Mouse (Mus musculus) embryonic facial prominence, embryonic 11.5 days (tissue): ENCODE measurements around the gene Cntnap2. TPM values are rescaled to one million over a fixed set of nuclear protein-coding genes. Genes with fewer than 3 reads are reported as not detected.

Experiments
- ATAC-seq: fragments of 200-750 bp; cut with Nextera tagmentation; replicated peaks from 2 replicates; pipeline ENCODE4 v1.8.0; 2017; ENCODE audit warnings: low read depth; ENCODE audit not compliant: insufficient number of reproducible peaks, low FRiP score, low TSS enrichment
- DNase-seq: peaks from one replicate; pipeline ENCODE4 v3.0.0-alpha.2; 2015; ENCODE audit warnings: low spot score
- H3K27ac ChIP-seq: fragments of 300-500 bp; sonication (generic); replicated peaks from 2 replicates; pipeline ENCODE4 v1.5.1; 2014; ENCODE audit warnings: mild to moderate bottlenecking, low read depth, low read length, control low read depth
- H3K27me3 ChIP-seq: fragments of 300-500 bp; sonication (generic); 2 replicates; pipeline ENCODE4 v1.6.1; 2014; ENCODE audit warnings: mild to moderate bottlenecking, low read length, moderate library complexity, mixed read lengths; ENCODE audit not compliant: control insufficient read depth, insufficient read depth
- H3K36me3 ChIP-seq: fragments of 300-500 bp; sonication (generic); replicated peaks from 2 replicates; pipeline ENCODE4 v1.6.1; 2014; ENCODE audit warnings: low read depth, mild to moderate bottlenecking, low read length, moderate library complexity, mixed read lengths; ENCODE audit not compliant: control insufficient read depth, insufficient read depth
- H3K4me1 ChIP-seq: fragments of 300-500 bp; sonication (generic); 2 replicates; pipeline ENCODE4 v1.6.1; 2014; ENCODE audit warnings: low read length, mixed read lengths; ENCODE audit not compliant: control insufficient read depth, insufficient read depth
- H3K4me2 ChIP-seq: fragments of 300-500 bp; sonication (generic); 2 replicates; pipeline ENCODE4 v1.6.1; 2014; ENCODE audit warnings: low read depth, mild to moderate bottlenecking, control low read depth, low read length, moderate library complexity
- H3K4me3 ChIP-seq: fragments of 300-500 bp; sonication (generic); 2 replicates; pipeline ENCODE4 v1.5.1; 2014; ENCODE audit warnings: low read depth, low read length, control low read depth
- H3K9ac ChIP-seq: fragments of 300-500 bp; sonication (generic); replicated peaks from 2 replicates; pipeline ENCODE4 v1.6.1; 2014; ENCODE audit warnings: mild to moderate bottlenecking, control low read depth, low read length
- H3K9me3 ChIP-seq: fragments of 300-500 bp; sonication (generic); replicated peaks from 2 replicates; pipeline ENCODE4 v1.6.1; 2016; ENCODE audit warnings: mild to moderate bottlenecking, low read length, inconsistent platforms, mixed read lengths; ENCODE audit not compliant: control insufficient read depth
- WGBS: fragments of 180-500 bp; shearing (Covaris S2); extraction: QIAGEN DNeasy Blood & Tissue Kit; methylation state at CpG from one replicate; pipeline ENCODE4 v1.1.7; 2014; 5-methylcytosine and 5-hydroxymethylcytosine counted together
- polyA plus RNA-seq: library from polyadenylated mRNA; unstranded; fragments of >200 nt; fragmentation: Nextera tagmentation; extraction: Ambion mirVana; gene quantifications from 2 replicates; pipeline ENCODE4 v1.2.1, GENCODE M21; 2014

Cntnap2 gene
- polyA plus RNA-seq, 1 experiment from 2014 or later: 6.7 TPM

DNA sequence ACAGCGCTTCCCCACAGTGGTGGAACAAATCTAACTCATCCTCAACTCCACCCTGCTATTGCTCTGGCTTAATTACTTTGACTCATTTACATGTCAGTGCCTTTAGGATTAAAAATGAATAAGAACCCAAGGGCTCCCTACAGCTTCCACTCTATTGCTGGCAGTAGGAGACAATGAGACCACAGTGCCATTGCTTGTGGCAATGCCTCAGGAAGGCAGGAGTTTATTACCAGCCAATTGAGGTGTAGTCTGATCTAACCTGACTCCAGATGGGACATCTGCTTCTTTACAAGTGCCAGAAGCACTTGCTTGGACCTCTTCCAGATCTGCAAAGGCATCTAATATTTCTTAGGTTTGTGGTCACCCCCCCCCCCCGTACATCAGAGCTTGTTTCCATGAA, 1615.9 kb downstream of the Cntnap2 start:
- DNase-seq: no peak
- no peaks in the 10 kb centered on the region for H3K36me3 ChIP-seq
- WGBS: 68% methylated on average over 2 of the region's 2 CpGs
- no peaks in the 10 kb centered on the region for H3K4me1 ChIP-seq
- H3K27me3 ChIP-seq: no peaks in the 10 kb centered on the region
- no peak overlapping the region for H3K4me3 ChIP-seq
- H3K9ac ChIP-seq: no peak overlapping the region
- H3K9me3 ChIP-seq: no peaks in the 10 kb centered on the region
- no peak for ATAC-seq
- H3K4me2 ChIP-seq: no peak overlapping the region
- no peak overlapping the region for H3K27ac ChIP-seq

DNA sequence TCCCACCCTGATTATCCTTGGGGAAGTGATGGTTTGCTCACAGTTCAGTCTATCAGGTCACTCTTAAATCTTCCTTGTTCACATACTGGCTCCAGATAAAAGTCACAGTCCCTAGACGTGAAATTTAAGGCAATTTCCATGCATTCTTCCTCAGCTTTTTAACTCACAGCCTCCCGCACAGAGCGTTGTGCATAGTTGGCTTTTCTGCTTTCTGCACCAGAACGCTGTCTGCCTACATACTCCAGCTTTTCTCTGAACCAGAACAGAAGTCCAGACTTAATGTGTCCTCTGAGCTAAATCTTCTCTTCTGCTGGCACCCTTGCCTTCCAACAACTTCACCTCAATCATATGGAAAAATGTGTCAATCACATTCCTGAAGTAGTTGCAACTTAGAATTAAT, 1616.5 kb downstream of the Cntnap2 start:
- Histone ChIP-seq H3K27me3 (no peaks in the 10 kb centered on the region), H3K4me2 (no peak overlapping the region), H3K4me3 (no peak overlapping the region), H3K9me3 (no peaks in the 10 kb centered on the region), H3K27ac (no peak overlapping the region), H3K36me3 (no peaks in the 10 kb centered on the region), H3K4me1 (no peaks in the 10 kb centered on the region), H3K9ac (no peak overlapping the region)
- WGBS: 87% methylated on average over 4 of the region's 4 CpGs
- no peak for DNase-seq
- no peak for ATAC-seq

GRCm38 (mm10) chr6:46696187-46696586, 1637.0 kb downstream of the Cntnap2 start:
- no peaks in the 10 kb centered on the region for H3K27me3 ChIP-seq
- H3K36me3 ChIP-seq: no peaks in the 10 kb centered on the region
- WGBS: 73% methylated on average over 1 of the region's 1 CpGs
- H3K9me3 ChIP-seq: no peaks in the 10 kb centered on the region
- H3K4me1 ChIP-seq: no peaks in the 10 kb centered on the region
- no peak overlapping the region for H3K9ac ChIP-seq
- no peak overlapping the region for H3K27ac ChIP-seq
- no peak overlapping the region for H3K4me2 ChIP-seq
- ATAC-seq: no peak
- no peak for DNase-seq
- H3K4me3 ChIP-seq: no peak overlapping the region

- Histone ChIP-seq H3K4me1 (no peaks in the 10 kb centered on the region), H3K4me2 (no peak overlapping the region), H3K27ac (no peak overlapping the region), H3K27me3 (no peaks in the 10 kb centered on the region), H3K36me3 (no peaks in the 10 kb centered on the region), H3K4me3 (no peak overlapping the region), H3K9ac (no peak overlapping the region), H3K9me3 (no peaks in the 10 kb centered on the region)
- 80% methylated on average over 2 of the region's 2 CpGs for WGBS
- no peak for ATAC-seq
- no peak for DNase-seq
These were observed 1640.2 kb downstream of the Cntnap2 start for GRCm38 (mm10) chr6:46699343-46699742.

DNA sequence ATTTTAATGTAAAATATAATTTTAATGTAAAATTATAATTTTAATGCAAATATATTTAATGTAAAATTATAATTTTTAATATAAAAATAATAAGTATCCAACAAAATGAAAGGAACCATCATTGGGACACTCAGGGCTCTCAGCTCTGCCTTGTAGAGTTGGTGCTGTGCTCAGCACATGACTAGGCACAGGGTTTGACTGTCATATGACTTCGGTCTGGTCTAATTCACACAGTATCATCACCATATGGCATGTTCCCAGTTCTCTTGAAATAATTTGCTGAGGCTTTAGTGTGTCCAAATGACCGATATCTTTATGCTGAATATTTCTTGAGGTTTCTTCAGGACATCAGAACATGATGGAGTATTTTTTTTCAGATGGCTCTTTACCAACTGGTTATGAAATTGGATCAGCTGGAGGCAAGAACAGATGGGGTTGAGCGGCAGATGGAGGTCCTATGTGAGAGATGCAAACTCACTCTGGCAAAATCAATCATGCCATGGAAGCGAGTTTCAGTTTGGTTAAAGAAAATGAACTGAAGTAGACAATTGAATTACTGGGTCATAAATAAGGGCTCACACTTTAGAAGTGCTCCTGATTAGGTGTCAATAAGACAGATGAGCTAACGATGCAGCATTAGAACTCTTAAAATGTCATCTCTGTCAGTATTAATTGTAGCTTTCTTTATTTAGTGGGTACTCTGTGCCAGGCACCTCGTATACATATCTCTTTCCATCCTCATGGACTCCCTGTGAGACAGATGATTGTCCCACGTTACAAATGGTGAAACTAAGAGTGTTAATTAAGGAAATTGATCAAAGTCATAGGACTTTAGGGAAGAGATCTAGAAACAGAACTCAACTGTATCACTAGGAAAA, 1645.4 kb downstream of the Cntnap2 start:
- DNase-seq (no peak), ATAC-seq (no peak)
- Histone ChIP-seq H3K4me1 (no peaks in the 10 kb centered on the region), H3K9me3 (no peaks in the 10 kb centered on the region), H3K27ac (no peak overlapping the region), H3K9ac (no peak overlapping the region), H3K4me2 (no peak overlapping the region), H3K36me3 (no peaks in the 10 kb centered on the region), H3K27me3 (no peaks in the 10 kb centered on the region), H3K4me3 (no peak overlapping the region)
- 83% methylated on average over 7 of the region's 7 CpGs for WGBS

GRCm38 (mm10) chr6:46705926-46706325, 1646.8 kb downstream of the Cntnap2 start:
- no peak overlapping the region for H3K27ac ChIP-seq
- no peak overlapping the region for H3K4me3 ChIP-seq
- no peak overlapping the region for H3K4me2 ChIP-seq
- no peaks in the 10 kb centered on the region for H3K4me1 ChIP-seq
- WGBS: 82% methylated on average over 3 of the region's 3 CpGs
- no peaks in the 10 kb centered on the region for H3K36me3 ChIP-seq
- no peak overlapping the region for H3K9ac ChIP-seq
- no peak for DNase-seq
- no peaks in the 10 kb centered on the region for H3K9me3 ChIP-seq
- no peaks in the 10 kb centered on the region for H3K27me3 ChIP-seq
- ATAC-seq: no peak

GRCm38 (mm10) chr6:46716576-46716975, 1657.4 kb downstream of the Cntnap2 start:
- Histone ChIP-seq H3K4me3 (no peak overlapping the region), H3K9me3 (no peaks in the 10 kb centered on the region), H3K27me3 (no peaks in the 10 kb centered on the region), H3K36me3 (no peaks in the 10 kb centered on the region), H3K9ac (no peak overlapping the region), H3K4me1 (no peaks in the 10 kb centered on the region), H3K4me2 (no peak overlapping the region), H3K27ac (no peak overlapping the region)
- ATAC-seq (no peak), DNase-seq (no peak)
- WGBS: 77% methylated on average over 2 of the region's 2 CpGs

DNA sequence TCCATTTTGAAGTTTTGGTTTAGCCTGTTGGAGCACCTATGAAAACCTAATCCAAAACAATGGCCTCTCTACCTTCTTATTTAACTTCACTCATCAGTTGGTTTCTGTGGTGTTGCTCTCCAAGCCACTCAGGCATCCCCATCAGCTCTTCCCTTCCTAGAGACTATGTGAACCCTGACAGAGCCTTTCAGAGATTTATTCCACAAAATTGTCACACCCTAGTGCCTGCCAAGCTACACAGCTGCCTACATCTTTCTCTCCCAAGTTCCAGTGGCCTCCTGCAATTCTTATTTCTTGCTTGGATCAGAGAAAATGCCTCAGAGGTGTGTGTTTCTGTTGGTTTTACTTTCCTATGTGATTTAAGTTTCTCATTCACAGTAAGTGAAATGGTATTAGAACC, 1674.6 kb downstream of the Cntnap2 start:
- no peaks in the 10 kb centered on the region for H3K36me3 ChIP-seq
- no peak overlapping the region for H3K4me2 ChIP-seq
- no peak overlapping the region for H3K9ac ChIP-seq
- H3K27ac ChIP-seq: no peak overlapping the region
- no peaks in the 10 kb centered on the region for H3K27me3 ChIP-seq
- DNase-seq: no peak
- H3K4me3 ChIP-seq: no peak overlapping the region
- no peaks in the 10 kb centered on the region for H3K4me1 ChIP-seq
- no peaks in the 10 kb centered on the region for H3K9me3 ChIP-seq
- no peak for ATAC-seq
